Mouse (Mus musculus): ENCODE data around the gene Shb.

GRCm38 (mm10) chr4:45423406-45423805 is 108.9 kb downstream of the Shb start:
- TF ChIP-seq CTCF (IDR thresholded peaks at IDR 0.05; ENCODE audit: extremely low read depth, insufficient read length, insufficient replicate concordance, low read depth, low read length) (no peak), POLR2A (IDR thresholded peaks at IDR 0.05; ENCODE audit: low read depth, low read length) (no peak)

All from small intestine, adult 2 months (tissue).